ENCODE assay signal across 8 mouse cellular contexts in the genomic region with DNA sequence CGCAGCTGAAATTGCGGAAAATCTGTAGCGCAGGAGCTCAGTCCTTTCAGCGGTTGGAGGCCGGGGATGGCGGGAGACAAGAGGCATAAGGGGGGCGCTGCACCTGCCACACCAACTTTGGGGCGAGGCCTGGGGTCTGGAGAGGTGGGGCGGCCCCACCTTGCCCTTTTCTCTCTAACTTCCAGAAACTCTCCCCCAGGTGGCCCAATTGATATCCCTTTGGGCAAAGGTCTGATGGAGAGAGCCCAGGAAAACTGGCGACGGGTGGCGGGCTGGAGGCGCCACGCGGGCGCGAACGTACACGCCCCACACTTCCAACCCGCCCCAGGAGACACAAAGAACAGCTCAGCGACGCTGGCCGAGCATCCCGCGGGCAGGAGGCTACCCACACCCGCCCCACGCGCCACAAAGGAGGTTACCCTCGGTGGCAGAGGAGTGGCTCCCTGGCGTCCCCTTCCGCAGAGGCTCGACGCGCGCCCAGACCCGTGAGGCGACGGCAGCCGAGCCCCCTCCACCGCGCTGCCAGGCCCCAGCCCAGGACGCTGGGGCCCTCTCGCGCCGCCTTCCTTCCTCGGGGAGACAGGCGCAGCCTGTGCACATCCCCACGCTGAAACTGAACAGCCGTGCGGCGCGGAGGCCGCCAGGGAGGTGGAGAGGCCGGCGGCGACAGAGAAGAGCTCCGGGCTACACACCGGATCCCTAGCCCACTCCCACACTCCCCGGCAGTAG. TPM values are rescaled to one million over a fixed set of nuclear protein-coding genes. Genes with fewer than 3 reads are reported as not detected.
DNase-seq lines count a peak whose midpoint lies in the region; ATAC-seq and TF ChIP-seq lines count a peak whose summit lies in the region.

No protein-coding gene starts in this region.

- H3K4me1 ChIP-seq in liver, adult 2 months (ENCODE audit: control insufficient read depth, insufficient read depth, low read length) = peaks cover 11% of the 10 kb centered on the region
- peaks cover 19% of the 10 kb centered on the region for H3K4me1 ChIP-seq in forebrain, embryonic 14.5 days (ENCODE audit: control insufficient read depth, insufficient read depth, low read length)
- peaks cover 17% of the 10 kb centered on the region for H3K4me1 ChIP-seq in kidney, adult 2 months (ENCODE audit: control insufficient read depth, insufficient read depth, low read length)

- WGBS in liver, adult 2 months = 6% methylated on average over 59 of the region's 59 CpGs
- WGBS in forebrain, embryonic 14.5 days = 1% methylated on average over 52 of the region's 59 CpGs
- WGBS in kidney, adult 2 months = 4% methylated on average over 59 of the region's 59 CpGs

- H3K4me3 ChIP-seq in liver, adult 2 months (ENCODE audit: insufficient read depth, low read depth, low read length) = peak overlapping the region; percentile 52; the same call in 1 of the 2 replicates
- peak overlapping the region; percentile 34 for H3K4me3 ChIP-seq in forebrain, embryonic 14.5 days (ENCODE audit: low read depth, low read length)
- H3K4me3 ChIP-seq in kidney, adult 2 months (ENCODE audit: insufficient read depth, low read depth, low read length) = peak overlapping the region; percentile 25

- peak; percentile 57 for DNase-seq in liver, adult 2 months (ENCODE audit: extremely low read depth, low read depth, low spot score)
- no peak for DNase-seq in liver
- DNase-seq in brain, embryonic 14.5 days (ENCODE audit: low read depth) = peak; percentile 42
- DNase-seq in forebrain, embryonic 14.5 days (ENCODE audit: low spot score) = peak; percentile 52
- DNase-seq in kidney, adult 2 months = peak; percentile 50
- DNase-seq in lung, postnatal 10 days = peak; percentile 25
- peak; percentile 28 for DNase-seq in right cerebral cortex, postnatal 14 days
- DNase-seq in gastrocnemius, postnatal 14 days = no peak

- peak overlapping the region; percentile 86 for H3K4me2 ChIP-seq in forebrain, embryonic 14.5 days (ENCODE audit: low read length)

- no peak for TF ChIP-seq CTCF in liver, adult 2 months (IDR thresholded peaks at IDR 0.05; ENCODE audit: low read depth, low read length)
- no peak for TF ChIP-seq CTCF in brain, embryonic 14.5 days (IDR thresholded peaks at IDR 0.05; ENCODE audit: borderline replicate concordance, extremely low read depth, insufficient read depth, insufficient read length)
- no peak for TF ChIP-seq CTCF in kidney, adult 2 months (conservative IDR thresholded peaks at IDR 0.05; ENCODE audit: insufficient read depth, insufficient read length, low read depth, low read length)

- H3K27me3 ChIP-seq in liver, adult 2 months (ENCODE audit: control insufficient read depth, insufficient read depth, low read length) = no peaks in the 10 kb centered on the region
- H3K27me3 ChIP-seq in forebrain, embryonic 14.5 days (replicated peaks; ENCODE audit: control insufficient read depth, insufficient read depth, low read length) = peaks cover 10% of the 10 kb centered on the region
- H3K27me3 ChIP-seq in kidney, adult 2 months (replicated peaks; ENCODE audit: control insufficient read depth, insufficient read depth, low read length) = no peaks in the 10 kb centered on the region

- intact Hi-C loops in gastrocnemius, postnatal 14 days (cut with DNase I; ENCODE audit: low total_unique reads) = no loop called here

- H3K79me2 ChIP-seq in liver, adult 2 months (ENCODE audit: control insufficient read depth, insufficient read depth, low read length) = no peaks in the 10 kb centered on the region

- peak overlapping the region; percentile 26 for H3K9ac ChIP-seq in liver, adult 2 months (ENCODE audit: low read depth, low read length)
- H3K9ac ChIP-seq in forebrain, embryonic 14.5 days (ENCODE audit: low read length) = peak overlapping the region; percentile 70

- no peaks in the 10 kb centered on the region for H3K9me3 ChIP-seq in forebrain, embryonic 14.5 days (replicated peaks; ENCODE audit: control insufficient read depth, low read length)

- H3K36me3 ChIP-seq in liver, adult 2 months (ENCODE audit: control insufficient read depth, insufficient read depth, low read length) = no peaks in the 10 kb centered on the region
- peaks cover 13% of the 10 kb centered on the region for H3K36me3 ChIP-seq in forebrain, embryonic 14.5 days (ENCODE audit: control insufficient read depth, insufficient read depth, low read length)
- H3K36me3 ChIP-seq in kidney, adult 2 months (ENCODE audit: control insufficient read depth, insufficient read depth, low read length) = no peaks in the 10 kb centered on the region

- no peak for TF ChIP-seq POLR2A in liver, adult 2 months (IDR thresholded peaks at IDR 0.05; ENCODE audit: extremely low read depth, insufficient read depth, low read length)
- TF ChIP-seq POLR2A in brain, embryonic 14.5 days (IDR thresholded peaks at IDR 0.05; ENCODE audit: borderline replicate concordance, extremely low read depth, insufficient read depth, insufficient read length, poor library complexity, severe bottlenecking) = no peak
- TF ChIP-seq POLR2A in kidney, adult 2 months (IDR thresholded peaks at IDR 0.05; ENCODE audit: low read depth, low read length) = no peak

- peak; percentile 22 for ATAC-seq in forebrain, embryonic 14.5 days

- 0 out of 2 replicates have a peak overlapping the region, but pooled peaks have one; percentile 1 for H3K27ac ChIP-seq in liver, adult 2 months (replicated peaks; ENCODE audit: insufficient read depth, low read depth, low read length)
- peak overlapping the region; percentile 39; the same call in 1 of the 2 replicates for H3K27ac ChIP-seq in forebrain, embryonic 14.5 days (ENCODE audit: low read depth, low read length)
- H3K27ac ChIP-seq in kidney, adult 2 months (ENCODE audit: insufficient read depth, low read depth, low read length) = no peak overlapping the region

RNA-seq across cellular contexts. Expression of a gene that starts 37.5 kb away (rescaled TPM):
- total RNA-seq in liver, adult 2 months (2014; rRNA removed) = 3.0 and 4.9 TPM in 2 replicates
- 5.5 and 7.1 TPM in 2 replicates for polyA plus RNA-seq in liver, adult 2 months (2012; rRNA removed)
- polyA plus RNA-seq in brain, embryonic 14.5 days (2012; rRNA removed) = 81.7 and 102 TPM in 2 replicates
- polyA plus RNA-seq in forebrain, embryonic 14.5 days (2014; fragmentation: Nextera tagmentation; extraction: Ambion mirVana) = 73.8 and 94.1 TPM in 2 replicates
- 9.6 and 10.9 TPM in 2 replicates for polyA plus RNA-seq in kidney, adult 2 months (2012; rRNA removed)
- total RNA-seq in gastrocnemius, postnatal 14 days (2021) = 10 to 100 TPM; 13.4 to 14.4 TPM

Comparison
In these comparisons a context has a peak if more than half of its experiments do, and no peak if none do; other contexts are left out.
1. DNase-seq: peak in liver, adult 2 months (single experiment), brain, embryonic 14.5 days (single experiment), forebrain, embryonic 14.5 days (single experiment), kidney, adult 2 months (single experiment), lung, postnatal 10 days (single experiment) and right cerebral cortex, postnatal 14 days (single experiment); none in liver (single experiment) and gastrocnemius, postnatal 14 days (single experiment).
2. Peak in every context shown above with its lines, with median percentiles within 50 percentile points of each other: H3K4me3 ChIP-seq.